Mouse (Mus musculus) small intestine, adult 2 months (tissue): Measurements from ENCODE around the gene Mybphl. TPM values are rescaled to one million over a fixed set of nuclear protein-coding genes. Genes with fewer than 3 reads are reported as not detected.

Experiments
- H3K27ac ChIP-seq: fragments of 200-500 bp; 2 replicates; pipeline ENCODE4 v1.5.1; 2012; ENCODE audit warnings: low read depth, low read length, control low read depth, inconsistent platforms; ENCODE audit not compliant: insufficient read depth
- H3K27me3 ChIP-seq: fragments of 200-500 bp; 2 replicates; pipeline ENCODE4 v1.6.1; 2012; ENCODE audit warnings: mild to moderate bottlenecking, moderate library complexity, low read length, inconsistent platforms; ENCODE audit not compliant: control insufficient read depth, insufficient read depth
- H3K36me3 ChIP-seq: fragments of 200-500 bp; 2 replicates; pipeline ENCODE4 v1.6.1; 2012; ENCODE audit warnings: mild to moderate bottlenecking, low read length, control low read depth, inconsistent platforms; ENCODE audit not compliant: control insufficient read depth, insufficient read depth
- H3K4me1 ChIP-seq: fragments of 200-500 bp; 2 replicates; pipeline ENCODE4 v1.6.1; 2012; ENCODE audit warnings: low read length, inconsistent platforms, mixed read lengths; ENCODE audit not compliant: control insufficient read depth, insufficient read depth, insufficient read length
- H3K4me3 ChIP-seq: fragments of 200-500 bp; 2 replicates; pipeline ENCODE4 v1.5.1; 2012; ENCODE audit warnings: low read depth, mild to moderate bottlenecking, control low read depth, inconsistent platforms, low read length, moderate library complexity
- CTCF ChIP-seq: fragments of 200-500 bp; IDR thresholded peaks from 2 replicates; pipeline ENCODE4 v1.5.1; 2012; ENCODE audit warnings: low read depth, mild to moderate bottlenecking, control low read depth, inconsistent platforms, low read length, moderate library complexity, mixed read lengths; ENCODE audit not compliant: insufficient replicate concordance, insufficient read length; ENCODE audit errors: extremely low read depth
- POLR2A ChIP-seq: fragments of 200-500 bp; IDR thresholded peaks from 2 replicates; pipeline ENCODE4 v1.6.1; 2012; ENCODE audit warnings: low read depth, mild to moderate bottlenecking, control low read depth, inconsistent platforms, low read length, moderate library complexity
- WGBS: fragments of 180-500 bp; shearing (Covaris S2); methylation state at CpG from one replicate; pipeline ENCODE4 v1.1.7; 2018; 5-methylcytosine and 5-hydroxymethylcytosine counted together
- polyA plus RNA-seq: library from polyadenylated mRNA; depleted of rRNA; stranded (reverse); fragments of >200 nt; gene quantifications from 2 replicates; pipeline ENCODE4 v1.2.3, GENCODE M21; 2012

Gene Mybphl
- polyA plus RNA-seq, 1 experiment, result not detected

DNA sequence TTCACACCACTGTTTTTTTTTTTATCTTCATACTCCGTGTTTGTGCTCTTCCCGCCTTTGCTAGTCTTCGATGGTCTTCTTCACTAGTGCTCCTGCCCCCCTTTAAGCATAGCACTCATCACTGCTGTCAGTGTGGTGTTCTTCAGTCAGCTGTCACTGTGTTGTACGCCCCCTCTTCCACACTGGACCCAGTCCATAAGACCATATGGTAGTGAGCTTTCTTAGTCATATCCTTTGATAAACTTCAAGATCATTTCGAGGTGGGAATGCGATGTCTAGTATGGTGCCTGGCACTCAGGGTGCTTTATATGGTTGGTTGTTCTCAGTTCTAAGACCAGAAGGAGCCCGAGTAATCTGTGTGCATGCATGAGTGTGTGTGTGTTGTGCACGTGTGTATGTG lies 37.4 kb upstream of the Mybphl start:
- H3K4me3 ChIP-seq, result no peak overlapping the region
- no peaks in the 10 kb centered on the region for H3K27me3 ChIP-seq
- WGBS, result 86% methylated on average over 8 of the region's 8 CpGs
- H3K36me3 ChIP-seq, result peaks cover 17% of the 10 kb centered on the region
- TF ChIP-seq POLR2A (no peak), CTCF (no peak)
- H3K4me1 ChIP-seq, result peaks cover 2% of the 10 kb centered on the region; the same call in 1 of the 2 replicates
- H3K27ac ChIP-seq, result no peak overlapping the region

DNA sequence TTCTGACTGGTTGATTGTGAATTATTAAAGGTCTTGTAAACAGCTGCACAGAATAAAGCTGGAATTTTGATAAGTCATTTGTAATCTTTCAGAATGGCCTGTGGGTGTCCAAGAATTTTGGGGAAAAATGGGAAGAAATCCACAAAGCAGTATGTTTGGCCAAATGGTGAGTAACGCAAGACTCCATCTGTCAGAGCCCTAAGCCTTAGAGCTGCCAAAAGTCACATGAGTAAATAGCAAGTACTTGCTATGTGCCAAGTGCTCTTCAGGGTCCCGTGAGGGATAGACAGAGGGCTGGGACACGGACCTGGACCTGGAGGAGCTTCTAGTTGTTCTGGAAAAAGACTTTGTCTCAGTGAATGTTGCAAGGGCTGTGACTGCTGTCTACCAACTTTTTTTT lies 36.8 kb upstream of the Mybphl start:
- H3K4me1 ChIP-seq, result peaks cover 2% of the 10 kb centered on the region; the same call in 1 of the 2 replicates
- no peak overlapping the region for H3K4me3 ChIP-seq
- TF ChIP-seq CTCF, result no peak
- TF ChIP-seq POLR2A, result no peak
- H3K27me3 ChIP-seq, result no peaks in the 10 kb centered on the region
- H3K27ac ChIP-seq, result no peak overlapping the region
- H3K36me3 ChIP-seq, result peaks cover 22% of the 10 kb centered on the region
- WGBS, result 55% methylated on average over 3 of the region's 3 CpGs

DNA sequence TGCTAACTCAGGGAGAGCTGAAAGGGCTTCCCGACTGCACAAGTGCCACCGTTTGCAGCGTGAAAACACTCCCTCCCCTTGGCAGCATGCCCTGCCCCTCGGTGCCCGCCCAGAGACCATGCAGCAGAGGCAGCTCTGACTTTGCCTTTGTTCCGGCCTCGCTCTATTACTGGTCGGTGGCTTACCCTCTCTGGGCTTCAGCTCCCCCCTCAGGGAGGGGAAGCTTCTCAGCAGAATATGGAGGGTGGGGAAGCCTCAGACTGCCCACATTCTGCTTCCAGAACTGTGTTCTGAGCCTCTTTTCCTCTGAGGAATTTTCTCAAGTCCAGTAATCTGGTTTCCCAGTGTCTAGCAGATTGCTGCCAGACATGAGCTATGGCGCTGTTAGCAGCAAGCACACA lies 36.3 kb upstream of the Mybphl start:
- WGBS, result 21% methylated on average over 9 of the region's 9 CpGs
- Histone ChIP-seq H3K4me1 (peaks cover 2% of the 10 kb centered on the region; the same call in 1 of the 2 replicates), H3K27me3 (no peaks in the 10 kb centered on the region), H3K27ac (0 out of 2 replicates have a peak overlapping the region, but pooled peaks have one; percentile 12), H3K36me3 (peaks cover 24% of the 10 kb centered on the region), H3K4me3 (no peak overlapping the region)
- TF ChIP-seq POLR2A (no peak), CTCF (no peak)

DNA sequence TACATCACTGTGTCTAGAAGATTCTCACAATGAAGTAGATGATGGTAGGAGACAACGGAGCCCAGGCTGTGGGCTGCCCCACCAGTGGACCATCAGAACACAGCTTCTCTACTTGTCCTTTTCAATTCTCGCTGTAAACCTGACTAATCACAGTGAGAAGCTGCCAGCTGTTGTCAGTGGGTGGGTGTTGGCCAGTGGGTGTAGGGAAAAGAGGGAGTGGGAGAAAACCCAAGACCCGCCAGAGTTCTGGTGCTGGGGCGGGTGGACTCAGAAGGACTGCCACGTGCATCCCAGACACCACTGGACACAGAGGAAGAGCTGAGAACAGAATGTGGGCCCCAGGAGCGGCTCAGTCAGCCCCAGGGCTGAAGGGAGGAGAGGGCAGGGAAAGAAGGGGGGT lies 33.9 kb upstream of the Mybphl start:
- H3K4me1 ChIP-seq, result peaks cover 2% of the 10 kb centered on the region; the same call in 1 of the 2 replicates
- H3K27me3 ChIP-seq, result no peaks in the 10 kb centered on the region
- TF ChIP-seq POLR2A (no peak), CTCF (no peak)
- peaks cover 26% of the 10 kb centered on the region for H3K36me3 ChIP-seq
- 90% methylated on average over 6 of the region's 6 CpGs for WGBS
- no peak overlapping the region for H3K4me3 ChIP-seq
- H3K27ac ChIP-seq, result no peak overlapping the region

DNA sequence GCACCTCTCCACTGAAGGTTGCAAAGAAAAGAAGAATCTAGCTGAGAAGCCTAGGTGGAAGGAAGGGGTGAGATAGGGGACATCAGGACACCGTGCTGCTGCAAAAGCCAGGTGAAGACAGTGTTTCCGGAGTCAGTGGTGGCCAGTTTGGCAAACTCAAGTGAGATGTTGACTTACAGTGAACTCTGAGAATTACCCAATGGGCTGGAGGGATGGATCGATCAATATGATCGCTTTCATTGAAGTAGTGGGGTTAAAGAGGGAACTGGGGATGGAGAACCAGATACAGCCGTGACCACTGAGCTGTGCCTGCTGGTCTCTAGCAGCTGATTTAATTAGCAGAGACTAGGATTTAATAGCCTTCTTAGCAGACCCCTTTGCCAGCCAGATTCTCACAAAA lies 27.8 kb upstream of the Mybphl start:
- no peak overlapping the region for H3K27ac ChIP-seq
- no peak overlapping the region for H3K4me3 ChIP-seq
- H3K36me3 ChIP-seq, result peaks cover 46% of the 10 kb centered on the region
- WGBS, result 95% methylated on average over 5 of the region's 5 CpGs
- TF ChIP-seq POLR2A (no peak), CTCF (no peak)
- H3K4me1 ChIP-seq, result no peaks in the 10 kb centered on the region
- no peaks in the 10 kb centered on the region for H3K27me3 ChIP-seq

DNA sequence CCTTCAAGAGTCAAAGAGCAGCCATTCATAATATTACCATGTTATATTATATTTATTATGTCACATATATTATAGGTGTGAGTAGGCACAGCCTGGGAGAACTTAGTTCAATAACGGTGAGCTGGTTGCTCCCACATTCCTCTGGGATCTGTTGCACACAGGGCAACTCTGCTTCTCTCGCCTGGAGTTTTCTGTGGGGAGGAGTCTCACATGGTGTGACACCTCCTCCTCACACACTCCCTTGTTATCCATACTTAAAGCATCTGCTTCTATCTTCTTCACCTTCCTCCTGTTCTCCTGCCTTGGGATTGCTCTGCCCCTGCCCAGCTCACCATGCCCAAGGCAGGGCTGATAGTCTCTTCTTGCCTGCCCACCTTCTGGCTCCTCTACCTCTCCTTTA lies 23.7 kb upstream of the Mybphl start:
- Histone ChIP-seq H3K27ac (no peak overlapping the region), H3K4me1 (no peaks in the 10 kb centered on the region), H3K27me3 (no peaks in the 10 kb centered on the region), H3K4me3 (no peak overlapping the region), H3K36me3 (peaks cover 40% of the 10 kb centered on the region)
- WGBS, result 88% methylated on average over 2 of the region's 2 CpGs
- TF ChIP-seq CTCF, result no peak
- TF ChIP-seq POLR2A, result no peak

DNA sequence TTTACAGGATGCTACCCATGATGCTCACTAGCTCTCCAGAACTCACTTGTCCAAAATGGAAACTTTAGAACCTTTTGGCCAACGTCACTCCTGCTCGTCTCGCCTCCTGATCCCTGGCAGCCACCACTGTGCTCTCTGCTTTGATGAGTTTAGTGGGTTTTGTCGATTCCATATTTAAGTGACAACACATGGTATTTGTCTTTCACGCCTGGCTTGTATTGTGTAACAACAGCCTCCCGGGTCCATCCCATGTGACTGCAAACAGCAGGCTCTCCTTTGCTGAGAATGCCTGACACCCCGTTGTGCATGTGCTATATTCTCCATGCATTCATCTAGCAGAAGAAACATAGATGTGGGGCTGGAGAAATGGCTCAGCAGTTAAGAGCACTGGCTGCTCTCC lies 22.5 kb upstream of the Mybphl start:
- no peaks in the 10 kb centered on the region for H3K4me1 ChIP-seq
- no peak overlapping the region for H3K27ac ChIP-seq
- peaks cover 48% of the 10 kb centered on the region for H3K36me3 ChIP-seq
- no peaks in the 10 kb centered on the region for H3K27me3 ChIP-seq
- H3K4me3 ChIP-seq, result no peak overlapping the region
- TF ChIP-seq POLR2A (no peak), CTCF (no peak)
- 88% methylated on average over 7 of the region's 7 CpGs for WGBS

DNA sequence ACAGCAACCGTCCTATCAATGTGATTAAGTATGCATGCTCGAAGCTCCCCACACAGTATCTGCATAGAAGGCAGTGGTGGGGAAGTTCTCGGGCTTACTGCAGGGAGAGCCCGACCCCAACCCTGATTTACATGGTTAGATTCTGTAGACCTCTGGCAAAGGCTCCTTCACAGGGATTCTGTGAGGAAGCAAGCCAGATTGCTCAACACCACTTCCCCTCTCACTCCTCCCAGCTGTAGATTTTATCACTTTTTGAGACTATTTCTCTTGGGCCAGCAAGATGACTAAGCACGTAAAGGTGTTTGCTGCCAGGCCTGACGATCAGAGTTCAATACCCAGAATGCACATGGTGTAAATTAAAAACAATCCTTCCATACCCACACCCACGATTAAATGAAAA lies 18.9 kb upstream of the Mybphl start:
- WGBS, result 62% methylated on average over 7 of the region's 7 CpGs
- TF ChIP-seq CTCF (no peak), POLR2A (no peak)
- Histone ChIP-seq H3K27ac (no peak overlapping the region), H3K4me3 (no peak overlapping the region), H3K36me3 (peaks cover 46% of the 10 kb centered on the region), H3K4me1 (no peaks in the 10 kb centered on the region), H3K27me3 (no peaks in the 10 kb centered on the region)
